Mouse (Mus musculus) liver, embryonic 14.5 days (tissue): ENCODE data around the gene Tle4. TPM values are rescaled to one million over a fixed set of nuclear protein-coding genes. Genes with fewer than 3 reads are reported as not detected.

Experiments used
- ATAC-seq: fragments of 200-750 bp; cut with Nextera tagmentation; 2 replicates; pipeline ENCODE4 v1.8.0; 2017; ENCODE audit warnings: moderate number of reproducible peaks, mild to moderate bottlenecking, moderate library complexity; ENCODE audit not compliant: insufficient read depth
- DNase-seq, 3 experiments: peaks; one replicate each; pipeline ENCODE4 v3.0.0-alpha.2; 2012 to 2013; ENCODE audit warnings: low read depth in 3 of 3, low spot score in 3 of 3
- H3K27ac ChIP-seq: fragments of 300-500 bp; sonication (generic); 2 replicates; pipeline ENCODE4 v1.5.1; 2014; ENCODE audit warnings: moderate library complexity, mild to moderate bottlenecking, control low read depth, inconsistent platforms
- H3K27me3 ChIP-seq: fragments of 300-500 bp; sonication (generic); 2 replicates; pipeline ENCODE4 v1.6.1; 2014; ENCODE audit warnings: mild to moderate bottlenecking, low read length, moderate library complexity; ENCODE audit not compliant: control insufficient read depth, insufficient read depth
- H3K36me3 ChIP-seq: fragments of 300-500 bp; sonication (generic); replicated peaks from 2 replicates; pipeline ENCODE4 v1.6.1; 2014; ENCODE audit warnings: low read depth; ENCODE audit not compliant: control insufficient read depth, insufficient read depth
- H3K4me1 ChIP-seq, 2 experiments: fragments of 200-500 bp in 1 of 2; fragments of 300-500 bp in 1 of 2; sonication (generic) in 1 of 2; replicated peaks; 2 replicates each; pipeline ENCODE4 v1.6.1; 2012 to 2014; ENCODE audit warnings: antibody characterized with exemption in 1 of 2, inconsistent platforms in 1 of 2, low read length in 1 of 2; ENCODE audit not compliant: control insufficient read depth in 2 of 2, insufficient read depth in 2 of 2
- H3K4me2 ChIP-seq: fragments of 300-500 bp; sonication (generic); 2 replicates; pipeline ENCODE4 v1.6.1; 2014; ENCODE audit warnings: low read depth, mild to moderate bottlenecking, control low read depth, moderate library complexity
- H3K4me3 ChIP-seq, 2 experiments: fragments of 200-500 bp in 1 of 2; fragments of 300-500 bp in 1 of 2; sonication (generic) in 1 of 2; 2 replicates each; pipeline ENCODE4 v1.5.1; 2012 to 2014; ENCODE audit warnings: low read depth in 2 of 2, low read length in 2 of 2, mild to moderate bottlenecking in 2 of 2, control low read depth in 1 of 2, inconsistent platforms in 1 of 2, moderate library complexity in 1 of 2; ENCODE audit not compliant: insufficient read depth in 1 of 2
- H3K9ac ChIP-seq: fragments of 300-500 bp; sonication (generic); replicated peaks from 2 replicates; pipeline ENCODE4 v1.6.1; 2014; ENCODE audit warnings: mild to moderate bottlenecking, control low read depth, moderate library complexity
- H3K9me3 ChIP-seq: fragments of 300-500 bp; sonication (generic); 2 replicates; pipeline ENCODE4 v1.6.1; 2016; ENCODE audit warnings: low read length, mixed read lengths; ENCODE audit not compliant: control insufficient read depth
- CTCF ChIP-seq: IDR thresholded peaks from 2 replicates; pipeline ENCODE4 v1.5.1; 2016; ENCODE audit warnings: antibody characterized with exemption, low read depth, control low read depth
- EP300 ChIP-seq: IDR thresholded peaks from 2 replicates; pipeline ENCODE4 v1.6.1; 2016; ENCODE audit warnings: antibody characterized with exemption, low read depth
- WGBS: fragments of 180-500 bp; shearing (Covaris S2); extraction: QIAGEN DNeasy Blood & Tissue Kit; methylation state at CpG from one replicate; pipeline ENCODE4 v1.1.7; 2014; ENCODE audit not compliant: insufficient replicate concordance; 5-methylcytosine and 5-hydroxymethylcytosine counted together
- polyA plus RNA-seq, 2 experiments: library from polyadenylated mRNA; depleted of rRNA in 1 of 2; stranded (reverse) in 1 of 2; unstranded in 1 of 2; fragments of >200 nt; fragmentation: Nextera tagmentation in 1 of 2; extraction: Ambion mirVana in 1 of 2; gene quantifications; 2 replicates each; pipeline versions ENCODE4 v1.2.1 to v1.2.3; 2012 to 2014

Gene Tle4
- polyA plus RNA-seq, 2 experiments: 3.7 to 4.3 TPM

- Histone ChIP-seq H3K27me3 (no peaks in the 10 kb centered on the region), H3K27ac (no peak overlapping the region), H3K4me2 (no peak overlapping the region), H3K4me3 (no peak overlapping the region), H3K9ac (no peak overlapping the region), H3K4me1 (no peaks in the 10 kb centered on the region; a peak in 2 of 4 replicates), H3K9me3 (no peaks in the 10 kb centered on the region), H3K36me3 (no peaks in the 10 kb centered on the region)
- no peak for TF ChIP-seq EP300
- TF ChIP-seq CTCF: no peak
- ATAC-seq: no peak
- WGBS: 30% methylated on average over 8 of the region's 8 CpGs
- no peak for DNase-seq
These were observed 12.9 kb upstream of the Tle4 start for GRCm38 (mm10) chr19:14610542-14611317.

GRCm38 (mm10) chr19:14600841-14601240 lies 3.0 kb upstream of the Tle4 start:
- Histone ChIP-seq H3K9ac (no peak overlapping the region), H3K27ac (no peak overlapping the region), H3K4me2 (no peak overlapping the region), H3K36me3 (no peaks in the 10 kb centered on the region), H3K27me3 (no peaks in the 10 kb centered on the region), H3K9me3 (no peaks in the 10 kb centered on the region), H3K4me1 (peaks cover 10 to 12% of the 10 kb centered on the region in 2 experiments), H3K4me3 (no peak overlapping the region)
- DNase-seq (no peak), ATAC-seq (no peak)
- TF ChIP-seq CTCF (no peak), EP300 (no peak)
- 76% methylated on average over 1 of the region's 1 CpGs for WGBS

GRCm38 (mm10) chr19:14600354-14600753 lies 2.5 kb upstream of the Tle4 start:
- no peak for ATAC-seq

GRCm38 (mm10) chr19:14599851-14600251 lies 2.0 kb upstream of the Tle4 start:
- no peaks in the 10 kb centered on the region for H3K27me3 ChIP-seq
- TF ChIP-seq CTCF (no peak), EP300 (no peak)
- WGBS: 18% methylated on average over 8 of the region's 8 CpGs
- ATAC-seq (no peak), DNase-seq (no peak)
- peaks cover 15 to 16% of the 10 kb centered on the region in 2 experiments for H3K4me1 ChIP-seq
- peak overlapping the region; percentile 89 for H3K4me2 ChIP-seq
- H3K4me3 ChIP-seq: no peak overlapping the region; a peak in 1 of 4 replicates
- no peaks in the 10 kb centered on the region for H3K36me3 ChIP-seq
- no peaks in the 10 kb centered on the region for H3K9me3 ChIP-seq
- H3K9ac ChIP-seq: no peak overlapping the region
- H3K27ac ChIP-seq: no peak overlapping the region

More at GRCm38 (mm10) chr19:14600354-14600753, 2.5 kb upstream of the Tle4 start:
- H3K27ac ChIP-seq: no peak overlapping the region
- DNase-seq: no peak
- H3K4me1 ChIP-seq: peaks cover 13 to 15% of the 10 kb centered on the region in 2 experiments
- H3K9me3 ChIP-seq: no peaks in the 10 kb centered on the region
- H3K9ac ChIP-seq: no peak overlapping the region
- H3K4me2 ChIP-seq: no peak overlapping the region
- no peak overlapping the region for H3K4me3 ChIP-seq
- 67% methylated on average over 3 of the region's 3 CpGs for WGBS
- TF ChIP-seq EP300: no peak
- TF ChIP-seq CTCF: no peak
- no peaks in the 10 kb centered on the region for H3K27me3 ChIP-seq
- no peaks in the 10 kb centered on the region for H3K36me3 ChIP-seq

- ATAC-seq (peak; percentile 22), DNase-seq (no peak)
- H3K27ac ChIP-seq: peak overlapping the region; percentile 76
- H3K4me2 ChIP-seq: peak overlapping the region; percentile 89
- no peaks in the 10 kb centered on the region for H3K9me3 ChIP-seq
- H3K9ac ChIP-seq: peak overlapping the region; percentile 75
- WGBS: under 1% methylated on average over 46 of the region's 46 CpGs
- peak overlapping the region; percentile 62 to 71 for H3K4me3 ChIP-seq
- TF ChIP-seq EP300 (no peak), CTCF (no peak)
- no peaks in the 10 kb centered on the region for H3K27me3 ChIP-seq
- H3K4me1 ChIP-seq: peaks cover 15 to 16% of the 10 kb centered on the region in 2 experiments
- H3K36me3 ChIP-seq: 0 out of 2 replicates have a peak, but pooled peaks cover under 1% of the 10 kb centered on the region
These were observed 938 bp upstream of the Tle4 start for GRCm38 (mm10) chr19:14598690-14599288.
